Mouse (Mus musculus) forebrain, postnatal 0 days (tissue): ENCODE results near the gene Gm6803. TPM values are rescaled to one million over a fixed set of nuclear protein-coding genes. Genes with fewer than 3 reads are reported as not detected.
"Not testable (repeated sequence)": the region's sequence is repeated elsewhere in the genome, so short reads cannot be mapped to it uniquely, and the experiment has no call there.

ENCODE experiments used
- ATAC-seq: fragments of 200-750 bp; cut with Nextera tagmentation; 2 replicates; pipeline ENCODE4 v1.8.0; 2017; ENCODE audit warnings: mild to moderate bottlenecking, moderate library complexity
- DNase-seq: peaks from one replicate; pipeline ENCODE4 v3.0.0-alpha.2; 2015
- H3K27ac ChIP-seq: fragments of 300-500 bp; sonication (generic); 2 replicates; pipeline ENCODE4 v1.5.1; 2014; ENCODE audit warnings: low read depth, mild to moderate bottlenecking, antibody characterized with exemption, low read length, moderate library complexity, mixed read lengths
- H3K27me3 ChIP-seq: fragments of 300-500 bp; sonication (generic); 2 replicates; pipeline ENCODE4 v1.6.1; 2014; ENCODE audit warnings: mild to moderate bottlenecking, low read length, mixed read lengths; ENCODE audit not compliant: insufficient read depth
- H3K36me3 ChIP-seq: fragments of 300-500 bp; sonication (generic); 2 replicates; pipeline ENCODE4 v1.6.1; 2014; ENCODE audit warnings: mild to moderate bottlenecking, moderate library complexity; ENCODE audit not compliant: insufficient read depth
- H3K4me1 ChIP-seq: fragments of 300-500 bp; sonication (generic); 2 replicates; pipeline ENCODE4 v1.6.1; 2014; ENCODE audit warnings: antibody characterized with exemption; ENCODE audit not compliant: insufficient read depth
- H3K4me2 ChIP-seq: fragments of 300-500 bp; sonication (generic); 2 replicates; pipeline ENCODE4 v1.6.1; 2014; ENCODE audit warnings: low read depth, mild to moderate bottlenecking, moderate library complexity
- H3K4me3 ChIP-seq: fragments of 300-500 bp; sonication (generic); 2 replicates; pipeline ENCODE4 v1.5.1; 2014; ENCODE audit warnings: low read depth, low read length, mixed read lengths
- H3K9ac ChIP-seq: fragments of 300-500 bp; sonication (generic); 2 replicates; pipeline ENCODE4 v1.6.1; 2014; ENCODE audit warnings: mild to moderate bottlenecking
- H3K9me3 ChIP-seq: fragments of 300-500 bp; sonication (generic); 2 replicates; pipeline ENCODE4 v1.6.1; 2016; ENCODE audit warnings: low read length
- CTCF ChIP-seq: sonication (generic); IDR thresholded peaks from 2 replicates; pipeline ENCODE4 v1.5.1; 2016; ENCODE audit warnings: antibody characterized with exemption, control low read depth, low read depth
- WGBS: fragments of 180-500 bp; shearing (Covaris S2); extraction: QIAGEN DNeasy Blood & Tissue Kit; methylation state at CpG from one replicate; pipeline ENCODE4 v1.1.7; 2014; 5-methylcytosine and 5-hydroxymethylcytosine counted together
- polyA plus RNA-seq: library from polyadenylated mRNA; unstranded; fragments of >200 nt; fragmentation: Nextera tagmentation; extraction: Ambion mirVana; gene quantifications from 2 replicates; pipeline ENCODE4 v1.2.1, GENCODE M21; 2015
- total RNA-seq: library from RNA; depleted of rRNA; stranded (reverse); fragments of >200 nt; gene quantifications from 2 replicates; pipeline ENCODE4 v1.2.3, GENCODE M21; 2014; rRNA removed

The Gm6803 gene
- total RNA-seq (not detected in 2 replicates), polyA plus RNA-seq (not detected in 2 replicates)

DNA sequence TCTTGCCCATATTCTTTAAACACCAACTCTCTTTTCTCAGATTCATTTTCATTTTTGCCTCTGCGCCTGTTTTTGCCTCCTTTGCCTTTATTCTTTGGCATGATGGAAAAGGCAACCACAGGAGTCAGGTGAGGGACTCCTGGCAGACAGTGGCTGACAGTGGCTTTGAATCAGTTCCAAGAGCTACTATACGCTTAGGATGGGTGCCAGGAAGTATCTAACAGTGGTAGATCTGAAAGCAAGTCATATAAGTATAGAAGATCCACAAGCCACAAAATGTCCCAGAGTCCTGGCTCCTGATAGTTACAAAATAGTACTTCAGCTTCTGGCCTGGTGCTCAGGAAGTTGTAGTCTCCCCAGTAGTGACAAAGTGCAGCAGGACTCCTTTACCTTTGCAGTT, at the start of gene Gm6803:
TSS of gene Gm6803 (minus strand) at position 101 of the 400 bp plus-strand sequence.
- DNase-seq = not testable (repeated sequence)

DNA sequence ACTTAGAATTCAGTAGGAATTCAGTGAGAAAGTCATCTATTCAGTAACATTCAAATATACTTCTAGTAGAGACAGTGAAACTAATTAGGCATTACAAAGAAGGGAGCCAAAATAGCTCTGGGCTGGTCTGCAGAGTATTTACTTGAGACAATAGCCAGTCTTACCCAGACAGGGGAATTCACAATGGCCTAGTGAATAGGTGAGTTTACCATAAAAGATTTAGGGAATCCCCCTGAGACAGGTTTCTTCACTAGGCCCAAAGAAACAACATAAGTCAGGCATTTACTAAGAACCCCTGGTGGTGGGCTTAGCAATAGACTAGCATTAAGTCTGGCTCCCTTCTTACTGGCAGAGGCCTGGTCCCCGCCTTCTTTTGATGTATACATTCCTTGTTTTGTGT, 26.7 kb upstream of the Gm6803 start:
- not testable (repeated sequence) for H3K27me3 ChIP-seq, ATAC-seq, H3K4me2 ChIP-seq, H3K4me1 ChIP-seq, H3K36me3 ChIP-seq, H3K9ac ChIP-seq, H3K4me3 ChIP-seq, DNase-seq, H3K9me3 ChIP-seq, H3K27ac ChIP-seq
- WGBS = 78% methylated on average over 1 of the region's 1 CpGs

More for the DNA sequence above, at the start of gene Gm6803:
- ATAC-seq, H3K9me3 ChIP-seq, H3K27ac ChIP-seq, H3K27me3 ChIP-seq, H3K4me2 ChIP-seq, H3K36me3 ChIP-seq, H3K9ac ChIP-seq, H3K4me3 ChIP-seq, H3K4me1 ChIP-seq: not testable (repeated sequence)
- WGBS = 89% methylated on average over 2 of the region's 2 CpGs

DNA sequence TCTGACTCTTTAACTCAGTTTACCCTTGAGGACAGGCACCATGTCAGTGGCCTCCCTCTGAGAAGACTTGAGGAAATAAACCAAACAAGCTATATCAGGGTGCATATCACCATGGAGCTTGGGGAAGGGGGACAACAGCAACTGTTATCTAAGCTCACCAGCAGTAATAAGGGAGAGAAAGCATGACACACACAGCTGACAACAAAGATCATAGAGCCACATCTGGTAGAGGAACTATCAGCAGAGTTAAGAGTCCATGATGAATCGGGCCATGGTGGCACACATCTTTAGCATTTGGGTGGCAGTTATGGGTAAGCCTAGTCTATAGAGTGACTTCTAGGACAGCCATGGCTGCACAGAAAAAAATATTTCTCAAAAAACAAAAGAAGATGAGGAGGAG, 21.1 kb upstream of the Gm6803 start:
- WGBS = 91% methylated on average over 1 of the region's 1 CpGs
- H3K27ac ChIP-seq, ATAC-seq, H3K4me1 ChIP-seq, DNase-seq, H3K4me2 ChIP-seq, H3K27me3 ChIP-seq, H3K36me3 ChIP-seq, H3K4me3 ChIP-seq, H3K9me3 ChIP-seq, H3K9ac ChIP-seq: not testable (repeated sequence)

DNA sequence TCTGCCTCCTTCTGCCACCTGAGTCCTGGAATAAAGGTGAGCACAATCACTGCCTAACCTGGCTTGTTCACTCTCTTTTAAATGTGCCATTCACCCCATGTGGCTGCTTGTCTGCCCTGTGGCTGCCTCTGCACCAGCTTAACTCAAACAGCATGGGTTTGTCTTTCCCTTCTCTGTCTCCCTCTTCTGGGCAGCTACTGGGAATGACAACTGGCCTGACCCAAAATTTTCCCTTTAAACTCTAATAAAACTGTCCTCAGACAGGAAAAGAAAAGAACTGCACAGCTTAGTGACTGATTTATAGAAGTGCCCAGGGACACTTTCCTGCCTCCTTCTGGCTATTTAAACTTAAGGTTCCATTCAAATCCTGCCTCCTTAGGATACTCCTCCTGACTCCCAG, 20.5 kb upstream of the Gm6803 start:
- H3K4me3 ChIP-seq, H3K27me3 ChIP-seq, H3K9me3 ChIP-seq, H3K27ac ChIP-seq, H3K4me1 ChIP-seq, H3K4me2 ChIP-seq, H3K36me3 ChIP-seq, ATAC-seq, DNase-seq, H3K9ac ChIP-seq: not testable (repeated sequence)
- peak; percentile 31; the same call in 1 of the 2 replicates for TF ChIP-seq CTCF

DNA sequence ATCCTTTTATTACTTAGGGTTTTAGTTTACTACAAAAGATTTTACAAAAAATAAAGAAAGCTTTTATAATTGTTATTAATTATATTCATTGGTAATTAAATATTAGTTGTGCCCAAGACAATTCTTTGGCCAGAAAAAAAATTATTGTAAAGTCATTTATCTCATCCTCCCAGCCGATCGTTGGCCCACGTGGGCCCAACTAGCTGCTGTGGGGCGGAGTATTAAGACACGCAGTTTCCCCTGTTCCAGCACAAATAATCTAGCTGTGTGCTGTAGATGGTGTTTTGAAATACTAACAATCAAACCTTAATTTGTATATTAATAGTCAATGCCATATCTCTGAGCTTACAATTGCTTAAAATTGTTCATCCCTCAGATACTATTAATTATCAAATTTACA, 13.7 kb upstream of the Gm6803 start:
- WGBS = 94% methylated on average over 5 of the region's 5 CpGs
- not testable (repeated sequence) for H3K4me1 ChIP-seq, H3K4me2 ChIP-seq, ATAC-seq, H3K9me3 ChIP-seq, H3K36me3 ChIP-seq, DNase-seq, H3K27ac ChIP-seq, H3K27me3 ChIP-seq, H3K9ac ChIP-seq, H3K4me3 ChIP-seq

DNA sequence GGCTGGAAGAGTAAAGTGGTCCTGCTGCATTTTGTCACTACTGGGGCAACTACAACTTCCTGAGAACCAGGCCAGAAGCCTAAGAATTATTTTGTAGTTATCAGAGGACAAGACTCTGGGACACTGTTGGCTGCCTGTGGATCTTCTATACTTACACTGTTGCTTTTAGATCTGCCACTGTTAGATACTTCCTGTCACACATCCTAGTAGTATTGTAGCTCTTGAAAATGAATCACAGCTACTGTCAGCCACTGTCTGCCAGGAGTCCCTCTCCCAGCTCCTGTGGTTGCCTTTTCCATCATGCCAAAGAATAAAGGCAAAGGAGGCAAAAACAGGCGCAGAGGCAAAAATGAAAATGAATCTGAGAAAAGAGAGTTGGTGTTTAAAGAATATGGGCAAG, 8.1 kb upstream of the Gm6803 start, which contains the start of gene Gm2056:
TSS of gene Gm2056 (plus strand) at position 301 of the 400 bp plus-strand sequence.
- H3K4me1 ChIP-seq, DNase-seq, H3K9me3 ChIP-seq, H3K4me2 ChIP-seq, ATAC-seq, H3K27me3 ChIP-seq, H3K27ac ChIP-seq, H3K4me3 ChIP-seq, H3K9ac ChIP-seq, H3K36me3 ChIP-seq: not testable (repeated sequence)
- 100% methylated on average over 1 of the region's 1 CpGs for WGBS

DNA sequence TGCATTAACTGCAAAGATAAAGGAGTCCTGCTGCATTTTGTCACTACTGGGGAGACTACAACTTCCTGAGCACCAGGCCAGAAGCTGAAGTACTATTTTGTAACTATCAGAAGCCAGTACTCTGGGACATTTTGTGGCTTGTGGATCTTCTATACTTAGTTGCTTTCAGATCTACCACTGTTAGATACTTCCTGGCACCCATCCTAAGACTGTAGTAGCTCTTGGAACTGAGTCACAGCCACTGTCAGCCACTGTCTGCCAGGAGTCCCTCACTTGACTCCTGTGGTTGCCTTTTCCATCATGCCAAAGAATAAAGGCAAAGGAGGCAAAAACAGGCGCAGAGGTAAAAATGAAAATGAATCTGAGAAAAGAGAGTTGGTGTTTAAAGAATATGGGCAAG, 7.0 kb downstream of the Gm6803 start, which contains the start of gene Gm2075:
TSS of gene Gm2075 (plus strand) at position 301 of the 400 bp plus-strand sequence.
- not testable (repeated sequence) for H3K9me3 ChIP-seq, H3K27ac ChIP-seq, DNase-seq, H3K9ac ChIP-seq, H3K27me3 ChIP-seq, H3K4me3 ChIP-seq, ATAC-seq, H3K4me2 ChIP-seq, H3K4me1 ChIP-seq, H3K36me3 ChIP-seq
- WGBS = no CpG with 5 or more reads among the region's 1 CpGs

DNA sequence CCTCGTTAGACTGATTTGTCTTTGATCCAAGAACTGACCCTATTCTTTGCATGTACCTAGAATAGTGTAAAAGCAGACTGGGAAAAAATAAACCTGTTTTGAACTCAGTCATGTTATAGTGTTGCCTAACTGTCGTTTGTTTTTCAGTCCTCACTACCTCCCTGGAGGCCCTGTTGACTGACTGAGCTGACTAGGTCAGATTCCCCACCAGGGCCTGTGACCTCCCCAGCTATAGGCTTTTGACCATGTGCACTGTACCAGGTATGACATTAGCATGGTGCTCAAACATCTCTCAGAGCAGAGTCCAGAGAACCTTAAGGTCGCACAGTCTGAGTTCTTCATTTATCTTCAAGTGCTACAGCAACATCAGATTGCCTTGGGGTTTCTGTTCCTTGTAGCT, 14.5 kb downstream of the Gm6803 start:
- not testable (repeated sequence) for H3K36me3 ChIP-seq, DNase-seq, H3K9ac ChIP-seq, H3K4me3 ChIP-seq, H3K27ac ChIP-seq, H3K27me3 ChIP-seq, H3K9me3 ChIP-seq, ATAC-seq, H3K4me1 ChIP-seq, H3K4me2 ChIP-seq
- 74% methylated on average over 3 of the region's 3 CpGs for WGBS

DNA sequence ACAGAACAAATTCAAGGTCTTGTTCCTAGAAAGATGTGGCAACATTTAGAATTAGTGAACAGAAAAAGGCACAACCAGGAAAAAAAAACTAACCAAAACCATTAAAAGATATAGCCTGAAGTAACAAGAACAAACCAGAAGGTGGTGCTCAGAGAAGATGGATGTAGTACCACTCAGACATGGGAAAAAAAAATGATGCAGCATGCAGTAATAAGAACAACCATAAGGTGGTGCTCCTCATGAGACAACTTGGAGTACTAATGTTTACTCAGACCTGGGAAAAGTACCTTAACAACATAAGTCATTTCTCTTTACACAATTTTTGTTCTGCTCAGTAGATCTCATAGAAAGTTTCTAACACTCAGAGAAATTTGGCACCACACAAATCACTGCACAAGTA, 34.6 kb downstream of the Gm6803 start:
- ATAC-seq = not testable (repeated sequence)

More for the DNA sequence above, 34.6 kb downstream of the Gm6803 start:
- H3K27me3 ChIP-seq, H3K27ac ChIP-seq, H3K36me3 ChIP-seq, H3K9me3 ChIP-seq, H3K4me3 ChIP-seq, H3K9ac ChIP-seq, H3K4me2 ChIP-seq, H3K4me1 ChIP-seq: not testable (repeated sequence)
- peak; percentile 4 for DNase-seq
